Mouse (Mus musculus) urinary bladder, adult 18-20 months (tissue): ENCODE data around the gene Grm3.

Experiments used
- DNase-seq, 2 experiments: peaks; one replicate each; pipeline ENCODE4 v3.0.0; 2022; ENCODE audit warnings: low spot score in 2 of 2, mixed read lengths in 2 of 2

The Grm3 gene

DNA sequence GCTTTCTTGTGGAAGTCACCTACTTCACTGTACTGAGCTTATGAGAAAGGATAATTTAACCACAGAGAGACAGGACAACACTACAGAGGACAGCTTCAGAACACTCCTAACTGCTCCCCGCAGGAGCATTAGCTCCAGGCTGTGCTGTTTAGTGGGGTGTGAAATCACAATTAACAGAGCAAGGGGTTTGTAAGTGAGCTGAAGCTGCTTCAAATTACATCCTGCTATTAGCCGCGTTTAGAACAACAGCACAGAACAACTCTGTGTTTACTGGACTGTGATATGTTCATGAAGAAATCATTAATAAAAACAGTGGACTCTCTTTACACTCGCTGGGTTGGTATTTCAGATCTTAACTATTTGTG is 101.9 kb downstream of the Grm3 start:
- DNase-seq, result no peak

DNA sequence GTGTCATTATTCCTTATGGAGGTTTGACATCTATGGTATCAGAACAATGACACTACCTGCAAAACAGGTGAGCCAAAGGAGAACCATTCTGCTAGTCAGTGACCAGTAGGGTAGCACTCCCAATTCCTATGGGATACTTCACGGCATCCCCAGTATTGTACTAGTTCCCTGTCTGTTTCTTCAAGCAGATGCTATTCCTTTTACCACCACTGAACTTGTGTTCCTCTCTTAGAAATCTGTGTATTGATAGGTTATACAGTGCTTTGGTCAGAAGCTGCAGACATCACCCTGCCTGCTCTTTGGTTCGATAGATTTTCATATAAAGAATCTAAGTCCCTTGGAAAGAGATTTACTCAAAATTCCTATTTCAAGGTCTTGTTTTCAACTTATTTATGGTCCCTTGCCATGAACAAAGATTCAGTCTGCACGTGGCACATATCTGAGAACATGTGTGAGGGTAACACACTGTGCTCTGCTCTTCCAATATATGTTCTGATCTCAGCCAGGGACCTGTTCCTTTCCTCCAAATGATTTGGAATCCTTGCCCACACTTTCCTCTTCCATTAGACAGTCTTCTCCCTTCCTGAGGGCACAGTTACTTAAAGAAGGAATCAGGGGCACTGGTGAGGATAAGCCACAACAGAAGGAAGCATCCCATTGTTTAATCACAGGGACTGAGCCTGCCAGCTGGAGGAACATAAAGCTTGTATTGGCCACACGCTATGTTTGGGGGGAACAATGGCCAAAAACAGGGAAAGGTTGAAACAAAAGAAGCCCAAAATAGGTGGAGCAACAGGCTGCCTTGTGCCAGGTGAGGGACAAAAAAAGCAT is 102.5 kb downstream of the Grm3 start:
- DNase-seq, result no peak

DNA sequence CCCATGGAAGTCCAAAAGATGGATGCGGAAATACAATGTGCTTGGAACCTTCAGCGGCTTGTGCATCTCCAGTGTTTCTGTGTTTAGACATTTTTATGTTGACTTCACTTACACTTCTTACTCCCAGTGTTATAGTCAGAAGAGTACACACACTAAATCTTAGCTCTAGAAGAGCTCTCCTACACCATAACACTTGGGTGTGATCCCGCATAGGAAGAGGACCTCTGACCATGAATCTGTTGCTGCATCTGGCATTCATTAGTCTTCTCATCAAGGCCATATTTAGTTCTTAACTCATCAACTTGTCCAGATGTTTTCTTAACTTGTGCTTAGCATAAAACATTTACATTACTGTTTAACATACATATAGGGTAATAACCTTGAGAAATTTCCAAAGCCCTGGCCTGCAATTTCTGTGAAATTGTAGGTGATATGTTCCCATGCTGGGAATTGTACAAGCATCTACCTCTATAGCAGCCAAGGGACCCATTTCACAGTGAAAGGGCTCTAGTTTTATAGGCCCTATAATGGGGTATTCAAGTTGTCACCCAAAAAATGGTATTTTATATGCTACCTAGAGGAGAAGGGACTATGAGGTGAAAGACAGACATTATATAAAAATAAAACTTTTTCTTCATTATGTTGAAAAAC is 103.4 kb downstream of the Grm3 start:
- no peak for DNase-seq

DNA sequence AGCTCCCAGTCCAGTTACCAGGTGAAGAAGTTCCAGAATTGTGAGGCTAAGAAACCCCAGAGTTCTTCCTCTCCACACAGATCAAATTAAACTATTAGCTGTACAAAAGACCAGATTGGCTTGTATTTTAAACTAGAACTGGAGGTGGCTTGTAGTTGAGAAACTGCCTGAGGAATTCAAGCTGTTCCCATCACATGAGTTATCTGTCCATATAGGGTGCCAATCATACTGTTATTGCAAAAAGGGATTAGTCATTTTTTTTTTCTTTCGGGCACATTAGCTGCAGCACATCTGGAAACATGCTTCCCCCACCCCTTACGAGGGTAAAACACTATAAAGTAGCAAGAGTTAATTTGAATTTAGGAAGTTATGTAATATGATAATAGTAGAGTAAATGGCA is 145.9 kb downstream of the Grm3 start:
- no peak for DNase-seq

DNA sequence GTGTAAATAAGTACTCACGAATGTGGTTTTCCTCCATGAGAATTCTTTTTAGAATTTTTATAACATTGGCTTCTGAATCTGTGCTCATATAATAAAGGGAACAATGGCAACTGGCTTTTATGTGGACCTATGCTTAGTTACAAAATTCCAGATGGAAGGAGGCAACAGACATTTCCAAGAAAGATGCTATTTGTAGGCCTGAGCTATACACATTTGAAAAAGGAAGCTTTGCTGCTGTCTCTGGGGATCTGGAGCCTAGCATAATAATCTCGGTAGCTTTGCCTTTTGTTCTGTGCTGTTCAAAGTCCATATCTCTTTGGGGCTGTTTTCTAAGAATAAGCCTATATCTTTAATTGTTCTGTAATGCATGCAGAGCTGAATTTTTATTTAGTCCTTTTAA is 146.4 kb downstream of the Grm3 start:
- no peak for DNase-seq

DNA sequence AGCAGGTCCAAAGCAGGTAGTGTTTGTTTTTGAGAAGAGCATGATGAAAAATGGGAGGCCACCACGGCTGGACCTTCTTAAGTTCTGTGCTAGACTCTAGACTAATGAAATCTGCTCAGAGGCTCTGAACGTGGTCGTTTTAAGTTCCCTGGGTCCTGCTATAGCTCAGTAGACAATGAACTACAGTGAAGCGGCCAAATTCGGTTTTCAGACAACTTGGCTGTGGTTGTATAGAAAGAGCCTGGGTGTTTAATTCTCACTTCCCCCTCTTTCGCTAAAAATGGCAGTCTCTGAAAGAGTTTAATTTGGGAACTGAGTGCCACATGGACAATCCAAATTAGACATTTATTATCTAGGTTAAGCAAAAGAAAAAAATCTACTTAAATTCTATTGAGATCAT is 154.0 kb downstream of the Grm3 start:
- no peak for DNase-seq

DNA sequence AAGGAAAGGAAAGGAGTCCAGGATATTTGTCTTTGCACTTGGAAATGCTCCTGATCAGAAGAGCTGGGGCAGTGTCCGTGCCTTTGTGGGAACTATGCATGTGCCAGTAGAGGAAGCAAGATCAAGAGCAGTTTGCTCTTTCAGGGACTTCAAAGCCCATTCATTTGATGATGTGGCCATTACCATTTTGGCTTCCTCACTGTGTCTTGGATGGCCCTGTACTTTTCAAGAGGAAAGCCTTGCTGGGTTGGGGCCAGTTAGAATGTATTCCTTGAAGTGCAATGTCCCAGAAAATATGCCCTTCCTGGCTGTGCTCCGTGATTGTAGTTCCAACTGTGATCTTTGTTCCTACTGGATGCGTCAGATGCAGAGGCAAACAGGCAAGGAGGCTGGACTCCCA is 167.3 kb downstream of the Grm3 start:
- DNase-seq, result no peak

DNA sequence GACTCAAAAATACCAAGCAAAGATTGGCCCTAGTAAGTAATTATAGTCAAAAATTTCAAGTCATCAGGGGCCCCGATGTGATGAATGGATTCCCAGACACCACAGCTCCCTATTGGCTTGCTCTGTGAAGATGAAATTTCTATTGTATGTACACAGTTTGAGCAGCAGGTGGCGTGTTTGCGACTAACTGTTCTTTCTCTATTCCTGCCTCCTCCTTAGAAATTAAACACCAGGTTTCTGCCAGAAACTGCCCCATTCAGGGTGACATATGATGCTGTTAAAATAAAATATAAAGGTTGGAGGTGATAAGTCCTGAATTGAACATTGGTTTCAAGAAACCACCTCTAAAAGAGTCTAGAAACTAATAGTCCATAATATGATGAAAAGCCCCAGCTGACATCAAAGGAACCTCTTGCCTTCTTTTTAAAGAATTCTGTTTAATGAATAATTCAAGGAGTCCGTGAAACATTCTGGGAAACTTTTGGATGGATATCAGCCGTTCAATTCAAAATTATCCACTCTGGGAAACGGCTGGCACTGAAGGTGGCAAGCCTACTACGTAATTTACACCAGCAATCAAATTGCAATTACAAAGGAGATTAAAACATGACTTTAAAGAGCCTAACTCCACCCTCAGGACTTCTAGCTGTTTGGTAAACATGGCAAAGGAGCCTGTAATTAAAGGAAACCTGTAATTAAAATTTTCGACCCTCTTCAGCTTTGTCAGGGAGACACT is 184.0 kb downstream of the Grm3 start:
- no peak for DNase-seq

DNA sequence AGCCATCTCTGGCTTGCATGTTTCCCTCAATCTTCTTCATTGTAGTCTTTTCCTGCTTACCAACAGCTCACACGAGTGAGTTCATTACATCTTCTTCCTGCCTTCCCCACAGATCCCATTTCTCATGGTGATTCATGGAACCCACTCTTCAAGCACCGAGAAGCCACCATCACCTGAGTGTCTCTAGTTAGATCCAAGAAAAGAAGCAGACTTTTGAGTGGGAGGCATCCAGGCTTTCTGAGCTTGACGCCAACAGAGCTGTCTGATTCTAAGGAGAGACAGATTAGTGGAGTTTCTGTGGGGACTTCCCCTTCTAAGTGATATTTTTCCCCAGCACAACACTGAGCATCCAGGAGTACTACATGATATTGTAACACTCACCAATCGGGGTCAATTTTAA is 199.5 kb downstream of the Grm3 start:
- DNase-seq, result no peak

DNA sequence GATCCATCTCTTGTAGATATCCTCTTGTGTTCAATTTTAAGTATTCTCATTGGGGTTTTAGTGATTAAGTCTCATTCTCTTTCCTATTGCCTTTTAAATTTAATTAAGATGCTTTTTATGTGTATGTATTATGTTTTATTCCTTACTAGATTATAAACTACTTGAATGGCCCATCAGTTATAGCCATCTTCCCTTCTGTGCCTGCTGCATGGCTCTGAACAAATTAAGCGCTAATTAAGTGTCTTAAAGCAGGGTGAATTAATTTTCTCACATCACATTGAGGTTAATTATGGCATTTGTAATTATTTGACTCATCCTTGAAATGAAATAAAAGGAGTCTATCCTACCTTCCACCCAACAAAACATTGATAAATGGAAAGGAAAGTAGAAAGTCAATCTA is 213.9 kb downstream of the Grm3 start:
- DNase-seq, result no peak

DNA sequence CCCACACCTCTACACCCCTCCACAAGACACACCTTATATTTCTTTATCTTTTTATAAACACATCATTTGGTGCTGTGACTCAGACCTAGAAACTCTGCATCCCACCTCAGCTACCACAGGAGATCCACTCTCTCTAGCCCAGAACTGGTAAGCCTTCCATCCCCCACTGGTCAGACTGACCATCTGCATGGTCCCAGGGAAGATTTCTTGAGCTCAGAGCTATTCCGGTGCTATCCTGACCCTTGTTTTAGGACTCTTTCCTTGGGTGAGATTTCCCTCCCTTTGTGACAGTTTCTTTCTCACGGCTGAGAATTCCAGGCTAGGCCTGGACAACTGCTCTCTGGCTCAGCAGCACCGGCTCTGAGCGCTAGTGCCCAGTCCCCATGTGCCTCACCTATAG is 227.7 kb downstream of the Grm3 start:
- DNase-seq, result no peak

DNA sequence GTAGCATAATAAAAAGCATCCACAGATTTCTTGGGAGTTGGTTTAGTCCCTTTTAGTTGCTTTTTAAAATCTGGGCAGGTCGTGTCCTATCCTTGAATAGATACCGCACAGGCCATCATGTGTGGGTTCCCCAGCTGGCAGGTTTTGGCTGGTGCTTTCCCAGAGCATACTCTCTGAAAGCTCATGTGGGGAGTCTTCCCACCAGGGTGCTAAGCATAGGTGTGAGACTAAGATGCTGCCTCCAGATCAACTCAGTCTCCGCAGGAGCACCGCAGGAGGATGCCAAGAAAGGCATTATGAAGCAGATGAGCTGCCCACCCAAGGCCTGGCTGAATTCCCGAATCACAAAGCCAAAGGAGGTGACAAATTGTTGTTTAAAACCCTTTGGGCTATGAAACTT is 229.5 kb downstream of the Grm3 start:
- DNase-seq, result no peak

DNA sequence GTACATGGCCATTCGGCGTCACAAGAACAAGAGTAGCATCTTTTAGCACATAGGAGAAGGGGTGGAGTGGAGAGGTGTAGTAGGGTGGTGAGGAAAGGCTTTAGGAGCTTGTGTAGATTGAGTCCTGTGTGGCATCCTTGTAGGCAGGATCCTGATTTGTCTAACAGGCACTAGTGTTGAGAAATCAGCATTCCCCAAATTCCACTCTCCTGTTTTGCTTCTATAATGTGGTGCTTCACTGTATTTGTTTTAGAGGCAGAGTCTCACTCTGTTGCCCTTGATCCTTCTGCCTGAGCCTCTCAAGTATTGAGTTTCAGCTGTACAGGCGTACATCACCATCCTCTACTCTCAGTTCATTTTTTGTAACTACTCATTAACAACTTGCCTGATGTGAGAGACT is 247.4 kb downstream of the Grm3 start:
- DNase-seq, result no peak

DNA sequence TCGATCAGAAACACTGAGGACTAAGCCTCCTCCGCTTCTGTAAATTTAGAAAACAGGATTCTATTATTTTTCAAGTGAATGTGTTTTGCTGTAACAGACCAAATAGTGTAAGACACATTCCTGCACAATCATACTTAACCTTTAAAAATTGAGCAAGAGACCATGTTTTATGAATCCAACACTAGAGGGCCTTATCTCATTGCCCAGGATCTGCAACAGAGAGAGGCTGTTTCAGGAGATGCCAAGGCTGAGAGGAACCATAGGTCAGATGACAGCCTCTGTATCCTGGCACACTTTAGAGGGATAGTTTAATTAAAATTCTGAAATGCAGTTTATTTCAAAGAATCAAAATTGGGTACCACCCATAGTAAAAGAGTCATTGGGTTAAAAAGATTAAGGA is 271.7 kb downstream of the Grm3 start:
- DNase-seq, result no peak

DNA sequence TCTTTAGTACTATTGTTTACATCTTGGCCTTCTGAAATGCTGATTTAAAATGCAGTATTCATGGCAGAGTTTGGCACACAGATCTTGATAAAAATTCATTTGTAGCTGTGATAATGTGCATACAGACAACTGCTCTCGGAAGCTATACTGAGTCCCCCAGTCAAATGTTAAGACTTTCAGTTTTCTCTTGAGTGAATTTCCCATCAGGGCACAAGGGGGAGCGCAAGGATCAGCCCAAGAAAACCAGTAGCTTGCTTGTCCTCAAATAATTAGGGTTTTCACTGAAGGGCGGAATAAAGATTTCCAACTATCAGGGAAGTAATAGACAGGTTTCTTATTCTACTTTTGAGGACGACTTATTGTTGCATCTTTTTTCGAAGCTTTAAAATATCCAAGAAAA is 275.4 kb downstream of the Grm3 start:
- no peak for DNase-seq

DNA sequence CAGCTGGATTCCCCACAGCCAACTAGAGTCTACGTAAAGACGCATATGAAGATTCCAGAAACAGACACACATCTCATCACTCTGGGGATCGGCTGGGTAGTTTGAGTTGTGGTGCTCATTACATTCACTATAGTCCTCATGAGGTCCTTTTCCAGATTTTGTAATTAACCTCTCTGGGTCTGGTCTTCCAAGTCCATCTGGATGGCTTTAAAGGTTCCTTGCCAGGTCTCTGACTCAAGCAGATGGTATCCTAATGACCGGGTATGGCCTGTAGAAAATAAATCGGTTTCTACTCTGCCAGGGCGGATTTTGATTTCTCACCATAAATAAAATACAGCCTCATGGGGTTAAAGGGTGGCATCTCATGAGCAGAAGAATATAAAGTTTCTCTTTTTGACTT is 276.0 kb downstream of the Grm3 start:
- no peak for DNase-seq

DNA sequence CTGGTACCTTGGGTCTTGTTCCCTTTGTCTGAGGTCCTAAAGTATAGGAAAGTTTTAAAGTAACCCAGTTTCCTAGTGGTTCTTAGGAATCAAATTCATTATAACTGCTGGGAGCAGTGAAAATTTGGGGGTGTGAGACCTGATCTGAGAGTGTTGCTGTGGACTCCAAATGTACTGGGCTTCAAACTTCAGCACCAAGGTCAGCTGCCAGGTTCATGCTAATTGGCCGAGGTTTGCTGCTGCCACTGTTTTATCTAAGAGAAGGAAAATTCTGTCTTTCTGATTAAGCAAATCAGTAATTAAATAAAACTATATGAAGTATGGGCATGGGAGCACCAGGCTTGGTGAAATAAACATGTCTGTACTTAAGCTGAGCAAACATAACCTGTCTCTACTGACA is 278.8 kb downstream of the Grm3 start:
- no peak for DNase-seq
